In genomic region chr2:70552772-70553171, GRCm38 (mm10) we compare ENCODE assay signal across 15 mouse cellular contexts. TPM values are rescaled to one million over a fixed set of nuclear protein-coding genes. Genes with fewer than 3 reads are reported as not detected.
DNase-seq lines count a peak whose midpoint lies in the region; ATAC-seq and TF ChIP-seq lines count a peak whose summit lies in the region.
"Had no signal": no experiment of that assay in that cellular context is flagged by ENCODE, and none has a peak within 500 bp of the region (broad histone marks: within the 10 kb centered on the region; RNA-seq: fewer than 3 reads in every experiment).

TSS of gene Gad1 (plus strand) at chr2:70553072.

- H3K27me3 ChIP-seq in forebrain, postnatal 0 days (ENCODE audit: insufficient read depth, low read length) = no peaks in the 10 kb centered on the region
- H3K27me3 ChIP-seq in neural tube, embryonic 13.5 days = no peaks in the 10 kb centered on the region
- H3K27me3 ChIP-seq: CH12.LX had no signal

- no peaks in the 10 kb centered on the region for H3K9me3 ChIP-seq in forebrain, postnatal 0 days (ENCODE audit: low read length)
- H3K9me3 ChIP-seq in neural tube, embryonic 13.5 days = no peaks in the 10 kb centered on the region

- intact Hi-C loops in left cerebral cortex, adult 2 months (cut with DNase I) = loop anchor here (10.0 kb wide), 2 partner anchors 518 to 918 kb away; partner anchors contain the start of gene Myo3b

- H3K27ac ChIP-seq in left cerebral cortex, adult 2 months = no peak within 1 kb of the TSS
- no peak within 1 kb of the TSS for H3K27ac ChIP-seq in forebrain, postnatal 0 days (ENCODE audit: low read depth, low read length)
- H3K27ac ChIP-seq in neural tube, embryonic 13.5 days (replicated peaks) = no peak within 1 kb of the TSS

- no peak for ATAC-seq in forebrain, postnatal 0 days
- ATAC-seq in neural tube, embryonic 13.5 days (ENCODE audit: low read depth) = no peak

- WGBS in forebrain, postnatal 0 days = 59% methylated on average over 4 of the region's 4 CpGs
- 59% methylated on average over 4 of the region's 4 CpGs for WGBS in neural tube, embryonic 13.5 days

- no peak for TF ChIP-seq CTCF in left cerebral cortex, adult 2 months (IDR thresholded peaks at IDR 0.05)
- TF ChIP-seq CTCF in forebrain, postnatal 0 days (IDR thresholded peaks at IDR 0.05; ENCODE audit: low read depth) = no peak

- H3K9ac ChIP-seq in forebrain, postnatal 0 days = no peak within 1 kb of the TSS
- H3K9ac ChIP-seq in neural tube, embryonic 13.5 days = no peak within 1 kb of the TSS

- DNase-seq in left cerebral cortex, adult 2 months (ENCODE audit: extremely low spot score in 1 of 2, low spot score in 2 of 2) = no peak
- no peak for DNase-seq in left cerebral cortex, adult 9 months (ENCODE audit: low spot score in 2 of 2)
- DNase-seq in forebrain, postnatal 0 days = no peak
- no peak for DNase-seq in left cerebral cortex, adult 8-10 months (ENCODE audit: low spot score in 2 of 2)
- no peak for DNase-seq in natural killer cell, adult 2 months (ENCODE audit: low spot score in 2 of 2)
- DNase-seq in urinary bladder, postnatal 25 days (ENCODE audit: low spot score) = no peak
- no peak for DNase-seq in adrenal gland, postnatal 10 days
- DNase-seq: adrenal gland, postnatal 25 days; kidney, adult 11 months; lung, adult 2 months; spleen, adult 18-20 months; thymus, adult 18-20 months had no signal

- no peaks in the 10 kb centered on the region; the same call in 1 of the 2 replicates for H3K4me1 ChIP-seq in forebrain, postnatal 0 days (ENCODE audit: insufficient read depth)
- no peaks in the 10 kb centered on the region for H3K4me1 ChIP-seq in neural tube, embryonic 13.5 days (replicated peaks)

- no peaks in the 10 kb centered on the region for H3K36me3 ChIP-seq in forebrain, postnatal 0 days (ENCODE audit: insufficient read depth)
- H3K36me3 ChIP-seq in neural tube, embryonic 13.5 days = no peaks in the 10 kb centered on the region

- H3K4me2 ChIP-seq in forebrain, postnatal 0 days (ENCODE audit: low read depth) = no peak within 1 kb of the TSS
- no peak within 1 kb of the TSS for H3K4me2 ChIP-seq in neural tube, embryonic 13.5 days

- H3K4me3 ChIP-seq in left cerebral cortex, adult 2 months = no peak within 1 kb of the TSS
- H3K4me3 ChIP-seq in forebrain, postnatal 0 days (ENCODE audit: low read depth, low read length) = no peak within 1 kb of the TSS
- no peak within 1 kb of the TSS for H3K4me3 ChIP-seq in neural tube, embryonic 13.5 days

RNA-seq across cellular contexts. Expression of gene Gad1, which starts in this region (rescaled TPM):
- 100 to 1,000 TPM; 374 to 427 TPM for total RNA-seq in left cerebral cortex, adult 2 months (2021)
- total RNA-seq in forebrain, postnatal 0 days (2014; rRNA removed) = 94.7 and 135 TPM in 2 replicates
- polyA plus RNA-seq in forebrain, postnatal 0 days (2015; fragmentation: Nextera tagmentation; extraction: Ambion mirVana) = 89.5 and 122 TPM in 2 replicates
- 100 to 1,000 TPM; 404 to 571 (median 466) TPM for total RNA-seq in left cerebral cortex, adult 8-10 months (2022)
- 36.6 and 36.9 TPM in 2 replicates for polyA plus RNA-seq in neural tube, embryonic 13.5 days (2015; fragmentation: Nextera tagmentation; extraction: Ambion mirVana)
- 1 to 10 TPM in 1 of 2 experiments, under 1 TPM in 1; 0.78 to 1.7 TPM for total RNA-seq in adrenal gland, postnatal 10 days (2021)
- total RNA-seq: granulocyte monocyte progenitor cell, adult 5-6 weeks had no signal

Comparison
In these comparisons a context has a peak if more than half of its experiments do, and no peak if none do; other contexts are left out.
1. RNA of gene Gad1 (total RNA-seq): 404 to 571 TPM in left cerebral cortex, adult 8-10 months, 374 to 427 TPM in left cerebral cortex, adult 2 months and 94.7 to 135 TPM in forebrain, postnatal 0 days; 0.78 to 1.7 TPM in adrenal gland, postnatal 10 days; every median in the first group is over 10 times any median in the second.